Mouse (Mus musculus) cerebral cortex, adult 2 months (tissue): ENCODE results near the gene Gfpt2.

Source experiments
- WGBS: fragments of 180-500 bp; shearing (Covaris S2); methylation state at CpG from one replicate; pipeline ENCODE4 v1.1.7; 2018; 5-methylcytosine and 5-hydroxymethylcytosine counted together

Gene Gfpt2

GRCm38 (mm10) chr11:49842718-49843117 is 48.7 kb downstream of the Gfpt2 start:
- WGBS: 49% methylated on average over 3 of the region's 3 CpGs

DNA sequence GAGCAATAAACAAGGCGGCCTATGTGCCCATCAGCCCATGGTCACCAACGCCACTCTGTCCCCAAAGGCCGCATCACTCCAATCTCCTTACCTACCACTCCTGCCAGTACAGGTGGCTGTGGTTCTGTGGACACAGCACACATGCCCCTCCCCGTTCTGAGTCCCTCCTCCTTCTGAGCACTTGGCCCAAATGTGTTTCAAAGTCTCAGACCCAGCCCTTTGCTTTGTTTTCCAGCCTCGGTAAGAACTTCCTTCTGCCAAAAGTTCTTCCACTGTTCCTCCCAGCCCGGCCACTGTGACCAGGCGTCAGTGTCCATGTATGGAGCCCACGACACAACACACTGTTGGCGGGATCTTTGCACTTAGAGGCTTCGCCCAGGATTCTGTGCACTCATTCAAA is 50.3 kb downstream of the Gfpt2 start:
- 92% methylated on average over 10 of the region's 10 CpGs for WGBS

DNA sequence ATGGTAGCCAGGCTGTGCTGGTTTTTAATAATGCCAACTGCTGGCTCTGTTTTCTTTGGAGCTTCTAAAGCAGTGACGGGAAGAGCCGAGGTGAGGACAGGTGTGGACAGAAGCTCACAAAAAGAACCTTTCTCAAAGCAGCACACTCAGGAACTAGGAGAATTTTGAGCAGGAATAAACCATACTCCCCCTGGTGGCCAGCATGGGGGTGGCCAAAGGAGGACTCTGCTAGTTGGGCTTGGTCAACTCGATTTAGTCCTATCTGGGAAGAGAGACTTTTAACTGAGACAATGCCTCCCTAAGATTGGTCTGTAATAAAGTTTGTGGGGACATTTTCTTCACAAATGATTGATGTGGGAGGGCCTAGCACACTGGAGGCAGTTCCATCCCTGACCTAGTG is 51.0 kb downstream of the Gfpt2 start:
- WGBS: 27% methylated on average over 3 of the region's 3 CpGs

- 29% methylated on average over 11 of the region's 11 CpGs for WGBS
These were observed 52.0 kb downstream of the Gfpt2 start for GRCm38 (mm10) chr11:49845958-49846357.

DNA sequence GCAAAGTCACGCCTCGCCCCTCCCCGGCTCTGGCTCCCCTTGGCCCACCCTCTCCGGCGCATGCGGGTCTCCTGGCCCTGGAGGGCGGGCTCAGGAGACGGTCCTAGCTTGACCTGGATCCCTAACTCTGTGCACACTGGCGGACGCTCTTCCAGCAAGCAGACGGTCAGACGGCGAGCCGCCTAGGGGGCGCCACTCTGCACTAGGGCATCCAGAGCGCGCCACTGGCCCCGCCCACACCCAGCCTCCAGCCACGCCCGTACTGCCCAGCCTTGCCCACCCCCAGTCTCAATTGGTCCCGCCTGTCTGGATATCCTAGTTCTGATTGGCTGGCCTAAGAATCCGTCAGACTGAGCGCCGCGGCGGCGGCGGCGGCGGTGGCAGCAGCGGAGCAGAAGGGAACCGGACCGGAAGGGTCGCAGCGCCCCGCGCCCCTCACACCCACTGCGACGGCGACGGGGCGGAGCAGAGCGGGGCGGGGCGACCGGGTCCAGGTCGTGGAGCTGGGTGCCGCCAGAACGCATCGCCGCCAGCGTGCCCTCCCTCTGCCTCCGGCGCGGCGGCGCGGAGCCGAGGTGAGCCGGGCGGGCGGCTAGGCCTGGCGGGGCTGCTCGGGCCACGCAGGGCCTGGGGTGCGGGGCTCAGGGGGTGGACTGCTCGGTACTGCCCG is 52.6 kb downstream of the Gfpt2 start, which contains the start of gene Mapk9:
Gene Mapk9, plus strand, starts transcription at position 351 of the 670 bp plus-strand sequence.
- WGBS: under 1% methylated on average over 54 of the region's 68 CpGs

GRCm38 (mm10) chr11:49847071-49847810 is 53.3 kb downstream of the Gfpt2 start:
- WGBS: 6% methylated on average over 29 of the region's 29 CpGs

DNA sequence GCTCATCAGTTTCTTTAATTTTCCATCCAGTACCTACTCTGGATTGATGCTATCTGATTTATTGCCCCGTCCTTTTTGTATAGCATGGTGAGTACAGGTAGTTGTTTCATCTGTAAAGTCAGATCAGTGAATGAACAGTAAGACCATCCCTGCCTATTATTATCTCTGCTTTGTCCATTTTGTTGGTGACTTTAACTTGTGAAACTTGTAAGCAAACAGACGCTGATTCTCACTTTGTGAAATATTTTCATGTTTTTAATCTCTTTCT is 53.8 kb downstream of the Gfpt2 start:
- 40% methylated on average over 2 of the region's 2 CpGs for WGBS

GRCm38 (mm10) chr11:49848080-49848815 is 54.3 kb downstream of the Gfpt2 start:
- WGBS: 21% methylated on average over 4 of the region's 4 CpGs

DNA sequence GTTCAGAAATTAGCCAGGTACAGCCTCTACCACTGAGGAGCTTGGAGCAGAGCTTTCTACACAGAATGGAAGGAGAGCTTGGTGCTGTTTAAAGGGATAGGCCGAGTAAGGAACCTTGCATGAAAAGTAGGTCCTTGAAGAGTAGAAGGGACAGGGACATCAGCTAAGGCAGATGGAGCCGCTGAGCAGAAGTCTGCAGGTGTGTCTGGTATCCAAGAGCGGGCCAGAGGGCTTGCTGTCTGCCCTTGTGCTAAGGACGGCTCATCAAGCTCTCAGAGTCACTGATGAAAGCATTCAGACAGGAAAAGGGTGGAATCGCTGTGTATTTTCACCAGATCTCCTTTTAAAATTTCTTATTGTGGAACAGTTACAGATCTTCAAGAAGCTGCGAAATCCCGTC is 56.4 kb downstream of the Gfpt2 start:
- 45% methylated on average over 7 of the region's 7 CpGs for WGBS

GRCm38 (mm10) chr11:49855144-49855543 is 61.2 kb downstream of the Gfpt2 start:
- 82% methylated on average over 5 of the region's 5 CpGs for WGBS

- WGBS: 85% methylated on average over 4 of the region's 4 CpGs
These were observed 67.2 kb downstream of the Gfpt2 start for GRCm38 (mm10) chr11:49861139-49861538.

GRCm38 (mm10) chr11:49867320-49867719 is 73.3 kb downstream of the Gfpt2 start:
- WGBS: 73% methylated on average over 5 of the region's 5 CpGs

GRCm38 (mm10) chr11:49871914-49872313 is 77.9 kb downstream of the Gfpt2 start:
- WGBS: 32% methylated on average over 6 of the region's 6 CpGs

DNA sequence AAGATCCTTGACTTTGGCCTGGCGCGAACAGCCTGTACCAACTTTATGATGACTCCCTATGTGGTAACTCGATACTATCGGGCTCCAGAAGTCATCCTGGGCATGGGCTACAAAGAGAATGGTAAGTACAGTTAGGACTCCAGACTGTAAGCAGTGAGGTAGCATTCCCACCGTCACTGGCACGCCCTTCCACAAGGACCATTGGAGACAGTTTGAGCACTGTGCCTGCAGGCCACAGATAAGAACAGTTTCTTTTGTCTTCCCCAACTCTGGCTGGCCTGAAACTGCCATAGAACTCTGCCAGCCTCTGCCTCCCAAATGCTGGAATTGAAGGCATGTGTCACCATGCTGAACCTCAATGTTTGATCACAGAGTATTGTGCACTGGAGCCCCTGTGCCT is 78.8 kb downstream of the Gfpt2 start:
- 94% methylated on average over 6 of the region's 6 CpGs for WGBS

DNA sequence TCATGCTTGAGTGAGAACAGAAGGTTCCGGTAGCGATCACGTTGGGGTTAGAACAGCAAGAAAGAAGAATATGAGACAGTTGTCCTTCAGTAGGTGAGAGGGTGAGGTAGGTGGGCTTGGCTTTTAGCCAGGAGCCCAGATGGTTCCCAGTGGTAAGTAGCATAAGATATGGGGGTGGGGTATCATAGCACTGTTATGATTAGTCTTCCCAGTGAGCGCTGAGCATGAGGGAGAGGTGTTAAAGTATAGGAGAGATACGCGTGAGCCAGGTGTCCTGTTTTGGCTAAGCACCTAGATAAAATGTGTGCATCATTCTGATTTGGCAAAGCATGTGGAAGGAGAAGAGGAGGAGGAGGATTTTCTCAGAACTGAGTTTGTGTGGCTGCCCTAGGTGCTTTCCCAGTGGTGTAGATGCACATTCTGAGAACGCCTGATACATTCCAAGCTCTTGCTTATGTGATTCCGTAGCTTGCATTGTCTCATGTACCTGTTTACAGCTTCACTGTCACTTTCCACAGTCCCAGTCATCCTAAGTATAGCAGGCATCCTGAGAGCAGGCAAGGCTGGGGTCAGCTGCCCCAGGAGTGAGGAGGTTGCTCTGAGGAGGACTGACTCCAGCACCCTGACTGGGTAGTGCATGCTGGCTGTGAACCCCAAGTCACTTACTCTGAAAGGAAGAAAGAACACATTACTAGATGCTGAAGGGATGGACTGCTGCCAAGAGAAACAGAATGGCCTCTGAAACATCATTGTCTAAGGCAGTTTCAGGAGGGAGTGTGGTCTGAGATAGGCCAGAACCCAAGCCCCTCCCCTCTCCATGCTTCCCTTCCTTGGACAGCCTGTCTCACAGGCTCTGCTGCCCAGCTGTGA is 83.2 kb downstream of the Gfpt2 start:
- WGBS: 47% methylated on average over 8 of the region's 8 CpGs

DNA sequence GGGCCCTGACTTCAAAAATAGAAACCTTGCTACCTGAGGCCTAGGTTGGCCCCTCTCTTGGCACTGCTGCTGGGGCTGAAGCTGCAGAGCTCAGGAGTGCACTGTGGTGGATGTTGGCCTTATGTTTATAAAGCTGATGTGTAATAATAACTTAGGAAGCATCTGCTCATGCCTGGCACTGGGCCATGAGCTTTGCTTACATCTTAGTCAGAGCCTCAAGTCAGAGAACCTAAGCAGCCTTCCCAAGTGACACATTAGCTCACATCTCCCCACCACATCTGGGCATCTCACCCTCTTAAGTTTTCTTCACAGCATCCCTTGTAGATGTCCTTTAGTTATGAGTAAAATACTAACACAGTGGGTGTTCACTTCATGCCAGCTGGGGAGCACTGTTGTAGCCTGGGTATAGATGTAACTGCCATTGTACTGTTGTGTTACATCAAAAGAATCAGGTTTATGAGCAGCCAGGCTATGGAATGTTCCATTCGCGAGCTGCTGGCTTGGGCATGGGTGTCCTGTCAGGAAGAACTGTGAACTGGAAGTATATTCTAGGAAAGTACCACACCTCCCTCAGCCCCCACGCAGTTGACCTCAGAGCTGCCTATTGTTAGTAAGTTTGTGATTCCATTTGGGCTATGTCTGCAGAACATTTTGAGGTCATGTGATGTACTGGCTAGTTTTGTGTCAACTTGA is 86.1 kb downstream of the Gfpt2 start:
- 77% methylated on average over 3 of the region's 3 CpGs for WGBS

- 80% methylated on average over 3 of the region's 3 CpGs for WGBS
These were observed 89.4 kb downstream of the Gfpt2 start for GRCm38 (mm10) chr11:49883394-49883793.
